Mouse (Mus musculus): ENCODE data around the gene Aatk.

Aatk gene

DNA sequence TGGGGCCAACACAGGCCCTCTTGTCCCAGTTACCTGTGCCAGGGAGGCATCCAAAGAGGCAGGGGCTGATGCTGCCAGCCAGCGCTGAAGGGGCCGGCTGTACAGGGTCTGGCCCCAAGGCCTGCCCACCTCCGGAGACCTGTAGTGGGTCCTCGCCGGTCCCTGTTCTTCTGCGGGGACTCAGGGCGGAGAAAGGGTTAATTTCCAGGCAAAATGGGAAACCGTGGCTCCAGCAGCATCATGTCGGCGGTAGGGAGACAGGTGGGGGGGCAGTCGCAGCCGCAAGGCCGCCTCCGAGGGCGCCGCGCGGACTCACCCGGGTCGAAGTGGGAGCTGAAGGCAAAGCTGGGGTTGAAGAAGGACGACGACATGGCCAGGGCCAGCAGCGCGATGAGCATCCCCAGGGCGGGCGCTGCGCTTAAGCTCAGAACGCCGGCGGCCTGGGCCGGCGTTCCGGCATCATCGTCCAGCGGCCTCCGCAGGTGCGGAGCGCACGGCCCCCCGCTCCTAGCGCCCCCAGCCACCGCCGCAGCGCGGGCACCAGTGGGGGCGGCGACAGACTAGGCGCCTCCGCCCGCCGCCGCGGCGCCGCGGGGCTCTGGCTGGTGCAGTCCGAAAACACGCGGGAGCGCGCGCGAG lies at the start of gene Aatk:
TSS of gene Aatk (minus strand) at position 615 of the 639 bp plus-strand sequence.
- DNase-seq (ENCODE audit: low read depth, low spot score): no peak

DNA sequence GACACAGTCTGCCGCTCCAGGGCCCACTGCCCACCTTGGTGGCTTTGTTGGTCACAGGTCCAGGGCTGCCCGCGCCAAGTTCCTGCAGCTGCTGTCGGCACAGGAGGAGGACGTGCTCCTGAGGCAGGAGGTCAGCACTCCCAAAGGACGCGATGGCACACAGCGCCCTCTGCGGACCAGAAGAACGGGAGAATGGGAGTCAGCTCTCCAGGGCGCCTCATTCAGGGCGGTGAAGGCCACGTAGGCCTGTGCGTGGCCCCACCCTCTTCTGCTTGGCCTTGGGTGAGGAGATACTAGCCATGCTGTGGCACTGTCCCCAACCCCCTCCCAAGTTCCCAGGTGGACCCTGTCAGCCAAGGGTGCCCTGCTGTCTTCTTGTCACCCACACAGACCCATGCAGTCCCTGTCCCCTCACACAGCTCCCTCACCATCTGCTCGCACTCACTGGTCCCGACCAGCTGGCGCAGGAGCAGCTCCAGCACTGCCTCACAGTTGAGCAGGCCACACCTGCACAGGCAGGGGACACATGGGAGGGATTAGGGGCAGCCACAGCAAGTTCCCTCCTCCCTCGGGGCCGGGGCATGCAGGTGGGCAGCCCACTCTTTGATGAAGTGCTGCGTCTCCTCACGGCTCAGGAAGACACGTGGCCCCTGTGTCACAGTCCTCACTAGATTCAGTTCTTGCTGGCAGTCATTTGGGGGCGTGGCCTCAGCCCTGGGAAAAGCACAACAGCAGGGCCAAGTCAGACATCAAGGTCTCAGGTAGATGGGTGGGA lies 46.0 kb upstream of the Aatk start:
- no peak for DNase-seq (ENCODE audit: low read depth, low spot score)

DNA sequence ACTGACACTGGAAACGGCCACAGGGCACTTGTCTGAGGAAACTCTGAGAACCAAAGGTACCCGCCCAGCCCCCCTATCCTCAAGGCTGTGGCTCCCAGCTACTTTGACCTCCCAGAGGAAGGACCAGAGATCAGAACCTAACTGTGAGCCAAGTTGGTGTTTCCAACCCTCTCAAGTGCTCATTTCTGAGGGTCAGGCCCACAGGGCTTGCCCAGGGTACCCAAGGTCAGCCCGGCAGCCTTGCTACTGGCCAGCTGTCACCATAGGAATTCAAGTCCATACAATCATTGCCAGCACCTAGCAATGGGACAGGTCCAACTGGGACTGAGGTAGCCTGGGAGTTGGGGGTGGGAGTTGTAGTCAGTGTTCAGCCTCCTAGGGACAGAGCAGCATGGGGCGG lies 43.7 kb upstream of the Aatk start:
- no peak for DNase-seq (ENCODE audit: low read depth, low spot score)

DNA sequence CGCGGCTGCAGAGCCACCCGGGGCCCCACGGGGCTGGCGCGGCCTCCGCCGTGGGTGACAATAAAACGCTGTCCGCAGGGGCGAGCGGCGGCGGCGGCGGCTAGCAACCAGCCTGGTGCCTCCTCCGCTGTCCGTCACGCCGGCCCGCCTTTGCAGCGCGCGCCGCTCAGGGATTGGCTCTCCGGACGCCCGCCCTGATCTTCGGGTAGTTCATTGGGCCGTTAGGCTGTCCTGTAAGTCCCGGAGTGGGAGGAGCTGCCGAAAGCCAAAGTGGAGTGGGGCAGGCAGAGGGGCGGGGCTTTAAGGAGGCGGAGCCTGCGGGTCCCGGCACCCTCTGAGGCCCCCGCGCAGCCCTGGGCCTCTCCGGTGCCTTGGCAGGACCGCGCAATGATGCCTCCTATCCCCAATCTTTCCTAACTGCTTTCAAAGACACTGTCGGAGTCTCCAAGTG lies 39.8 kb upstream of the Aatk start, which contains the start of gene Cep131:
TSS of gene Cep131 (minus strand) at position 126 of the 451 bp plus-strand sequence.
- DNase-seq (ENCODE audit: low read depth, low spot score): peak; percentile 95

DNA sequence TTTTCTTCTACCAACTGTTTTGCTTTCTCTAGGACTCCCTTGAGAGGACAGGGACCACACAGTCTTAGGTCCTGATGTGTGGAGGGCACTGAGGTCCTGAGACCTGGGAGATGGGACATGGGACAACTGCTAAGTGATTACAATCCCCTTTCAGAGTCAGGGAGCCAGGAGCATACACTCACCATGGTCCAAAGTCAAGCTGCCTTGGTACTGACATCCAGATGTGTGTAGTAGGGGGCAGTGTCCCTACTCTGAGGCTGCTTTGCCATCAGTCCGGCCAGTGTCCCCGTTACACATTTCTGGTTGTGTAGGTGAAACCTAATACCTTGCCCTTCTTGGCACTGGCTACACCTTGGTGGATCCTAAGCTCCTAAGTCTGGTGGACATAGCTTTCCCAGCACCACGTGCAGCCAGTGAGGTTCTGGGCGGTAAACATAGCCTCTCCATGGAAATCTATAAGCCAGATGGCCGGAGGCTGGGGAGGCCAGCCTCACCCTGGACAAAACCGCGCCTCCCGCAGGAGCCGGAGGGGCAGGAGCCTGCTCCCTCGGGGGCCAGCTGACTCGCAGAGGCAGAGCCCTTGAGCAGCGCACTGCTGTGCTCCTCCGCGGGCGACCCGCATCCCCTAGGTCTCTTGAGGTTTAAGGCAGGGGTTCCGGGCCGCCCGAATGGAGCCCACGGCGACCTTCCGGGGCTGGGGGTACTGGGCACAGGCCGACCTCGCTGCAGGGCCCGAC lies 39.1 kb upstream of the Aatk start:
- peak; percentile 35 for DNase-seq (ENCODE audit: low read depth, low spot score)

DNA sequence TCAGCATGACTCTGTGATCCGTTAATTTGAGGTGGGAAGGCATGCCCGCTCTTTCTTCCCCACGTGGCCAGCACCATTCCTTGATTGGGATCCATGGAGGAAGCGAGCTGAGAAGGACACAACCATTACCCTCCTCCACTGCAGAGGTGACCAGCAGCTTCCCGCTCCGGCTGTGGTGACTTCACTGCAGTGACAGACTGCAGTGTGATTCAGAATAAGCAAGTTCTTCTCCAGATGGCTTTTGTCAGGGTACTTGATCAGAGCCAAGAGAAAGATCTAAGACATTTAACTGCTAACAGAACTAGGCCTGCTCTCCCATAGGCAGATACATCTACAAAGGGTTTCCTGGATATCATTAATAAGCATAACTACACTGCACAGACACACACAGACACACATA lies 33.3 kb upstream of the Aatk start:
- no peak for DNase-seq (ENCODE audit: low read depth, low spot score)

DNA sequence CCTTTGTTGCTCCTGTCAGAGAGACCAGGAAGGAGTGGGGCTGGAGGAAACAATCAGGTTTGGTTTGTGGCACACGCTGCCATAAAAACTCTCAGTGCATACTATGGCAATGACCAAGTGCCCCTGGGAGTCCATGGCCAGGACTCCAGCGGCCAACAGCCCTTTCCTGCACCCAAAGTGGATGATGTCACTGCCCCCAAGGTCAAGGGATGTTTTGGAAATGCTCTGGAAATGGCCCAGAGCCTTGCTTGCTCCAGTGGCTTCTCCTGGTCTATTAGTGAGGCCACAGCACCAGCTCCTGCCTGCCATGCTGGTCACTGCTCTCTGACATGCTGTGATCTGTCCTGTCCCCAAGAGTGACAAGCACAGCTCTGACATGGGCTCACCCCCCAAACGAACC lies 29.2 kb upstream of the Aatk start:
- DNase-seq (ENCODE audit: low read depth, low spot score): no peak

DNA sequence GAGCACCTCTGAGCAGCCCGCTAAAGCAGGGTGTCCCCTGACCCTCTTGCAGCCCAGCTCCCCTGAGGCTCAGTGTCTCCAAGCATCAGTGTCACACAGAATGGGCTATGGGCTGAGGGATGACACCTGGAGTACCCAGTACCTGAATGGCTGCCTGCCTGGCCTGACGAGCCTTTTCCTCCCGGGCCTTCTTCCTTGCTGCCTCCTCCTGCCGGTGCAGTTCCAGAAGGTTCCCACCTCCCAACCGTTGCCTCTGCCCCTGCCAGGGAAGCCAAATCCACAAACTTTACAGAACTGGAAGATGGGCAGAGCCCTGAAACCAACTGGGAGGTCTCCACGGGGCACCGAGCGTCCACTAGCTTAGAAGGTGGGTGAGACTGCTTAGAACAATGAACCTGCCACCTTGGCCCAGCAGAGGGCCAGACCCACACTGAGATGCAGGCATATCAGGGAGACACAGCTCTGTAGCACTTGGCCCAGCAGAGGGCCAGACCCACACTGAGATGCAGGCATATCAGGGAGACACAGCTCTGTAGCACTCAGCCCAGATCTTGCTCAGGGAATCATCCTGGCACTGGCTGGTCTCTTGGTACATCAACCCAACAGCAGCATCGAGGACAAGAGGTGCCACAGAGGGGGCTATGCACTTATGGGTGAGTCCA lies 26.1 kb upstream of the Aatk start:
- no peak for DNase-seq (ENCODE audit: low read depth, low spot score)

DNA sequence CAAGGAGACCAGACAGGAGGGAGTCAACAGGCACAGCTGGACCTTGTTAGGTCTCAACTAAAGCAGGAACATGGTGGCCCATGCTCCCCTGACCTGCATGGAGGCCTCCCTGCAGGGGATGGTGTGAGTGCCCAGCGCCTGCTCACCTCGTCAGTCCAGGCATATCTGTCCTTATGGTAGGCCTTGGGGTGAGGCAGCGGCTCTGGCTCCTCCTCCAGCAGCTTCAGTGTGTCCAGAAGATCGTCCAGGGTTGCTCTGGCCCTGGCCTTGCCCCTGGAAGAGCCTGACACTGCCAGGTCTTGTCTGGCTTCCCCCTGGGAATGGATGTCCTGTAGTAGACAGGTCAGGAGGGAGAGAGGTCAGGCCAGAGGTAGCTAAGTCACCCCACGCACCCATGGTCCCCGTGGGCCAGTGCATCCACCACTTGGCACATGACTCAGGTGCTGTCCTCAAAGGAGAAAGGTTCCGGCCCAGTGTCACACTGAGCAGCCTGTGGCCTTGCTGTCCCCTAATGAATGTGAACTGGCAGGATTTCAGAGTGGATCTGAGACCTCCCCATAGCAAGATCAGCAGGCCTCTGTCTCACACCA lies 24.9 kb upstream of the Aatk start:
- DNase-seq (ENCODE audit: low read depth, low spot score): no peak

DNA sequence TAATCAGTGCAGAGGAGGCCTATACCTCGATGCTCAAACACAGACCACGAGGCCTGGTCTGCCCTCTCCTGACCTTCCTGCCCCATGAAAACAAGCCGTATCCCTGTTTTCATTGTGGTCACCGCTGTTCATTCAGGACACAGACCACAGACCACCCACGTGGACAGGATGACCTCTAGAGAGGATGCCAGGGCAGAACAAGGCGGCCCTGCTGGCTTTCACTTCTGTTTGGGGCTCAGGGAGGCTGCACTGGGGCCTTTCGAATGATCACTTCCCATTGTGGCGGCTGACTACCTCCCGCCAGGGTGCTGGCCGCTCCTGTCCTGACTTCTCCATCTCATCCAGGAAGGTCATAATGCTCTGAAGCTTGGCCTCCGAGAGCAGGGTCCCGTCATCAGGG lies 24.1 kb upstream of the Aatk start:
- DNase-seq (ENCODE audit: low read depth, low spot score): no peak

DNA sequence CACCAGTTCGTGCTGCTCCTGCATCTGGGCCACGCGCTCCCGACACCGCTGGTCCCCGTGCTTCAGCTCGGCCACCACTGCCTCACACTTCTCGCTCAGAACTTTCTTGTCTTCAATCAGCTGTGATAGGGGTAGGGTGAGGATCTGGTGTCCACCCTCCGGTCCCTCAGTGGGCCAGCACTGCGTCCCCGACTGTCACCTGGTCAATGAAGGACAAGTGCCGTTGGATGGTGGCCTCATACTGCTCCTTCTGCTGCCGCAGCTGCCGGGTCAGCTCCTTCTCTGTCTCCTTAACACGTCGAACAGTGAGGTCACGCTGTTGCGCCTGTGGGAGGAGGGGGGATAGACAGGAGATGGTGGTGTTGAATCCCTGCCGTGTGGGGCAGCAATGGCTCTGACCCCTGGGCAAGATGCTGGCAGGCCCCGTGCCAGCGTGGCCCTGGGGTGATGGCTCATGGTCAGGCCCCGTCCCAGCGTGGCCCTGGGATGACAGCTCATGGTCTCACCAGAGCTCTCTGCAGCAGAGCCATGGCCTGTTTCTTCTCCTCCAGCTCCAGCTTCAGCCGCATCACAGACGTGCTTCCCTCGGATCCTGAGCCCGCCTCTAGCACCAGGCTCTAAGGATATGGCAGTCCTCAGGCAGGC lies 23.4 kb upstream of the Aatk start:
- no peak for DNase-seq (ENCODE audit: low read depth, low spot score)

DNA sequence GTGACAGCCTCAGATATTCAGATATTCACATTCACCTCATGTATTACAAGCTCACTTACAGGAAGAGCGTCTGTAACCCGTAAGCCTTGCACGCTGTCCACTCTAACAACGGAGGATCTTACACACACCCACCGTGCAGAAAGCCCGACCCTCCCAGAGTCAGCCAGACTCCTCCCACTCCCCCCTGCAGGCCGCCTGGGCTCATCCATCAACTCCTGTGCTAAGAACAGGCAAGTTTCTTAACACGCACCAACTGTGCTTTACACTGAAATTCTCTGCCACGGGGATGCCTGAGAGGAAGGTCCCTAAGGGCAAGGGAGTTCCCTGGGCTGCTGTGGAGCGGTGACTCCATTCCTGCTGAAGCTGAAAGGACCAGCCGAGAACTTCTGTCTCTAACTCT lies 22.3 kb upstream of the Aatk start:
- no peak for DNase-seq (ENCODE audit: low read depth, low spot score)

DNA sequence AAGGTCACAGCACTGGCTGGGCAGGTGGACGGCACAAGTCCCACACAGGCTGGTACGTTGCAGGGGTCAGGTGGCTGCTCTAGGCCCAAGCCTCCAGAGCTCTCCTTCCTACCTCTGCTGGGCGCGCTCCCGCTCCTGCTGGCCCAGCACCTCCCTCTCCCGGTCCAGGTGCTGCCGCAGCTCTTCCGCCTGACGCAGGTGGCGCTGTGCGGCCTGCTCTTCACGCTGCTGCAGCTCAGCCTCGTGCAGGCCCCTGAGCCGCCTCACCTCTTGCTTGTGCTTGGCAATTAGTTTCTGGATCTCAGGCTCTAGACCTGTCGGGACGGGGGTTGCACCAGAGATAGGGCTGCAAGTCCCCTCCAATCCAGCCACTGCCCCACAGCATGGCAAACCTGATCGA lies 20.9 kb upstream of the Aatk start:
- DNase-seq (ENCODE audit: low read depth, low spot score): no peak

DNA sequence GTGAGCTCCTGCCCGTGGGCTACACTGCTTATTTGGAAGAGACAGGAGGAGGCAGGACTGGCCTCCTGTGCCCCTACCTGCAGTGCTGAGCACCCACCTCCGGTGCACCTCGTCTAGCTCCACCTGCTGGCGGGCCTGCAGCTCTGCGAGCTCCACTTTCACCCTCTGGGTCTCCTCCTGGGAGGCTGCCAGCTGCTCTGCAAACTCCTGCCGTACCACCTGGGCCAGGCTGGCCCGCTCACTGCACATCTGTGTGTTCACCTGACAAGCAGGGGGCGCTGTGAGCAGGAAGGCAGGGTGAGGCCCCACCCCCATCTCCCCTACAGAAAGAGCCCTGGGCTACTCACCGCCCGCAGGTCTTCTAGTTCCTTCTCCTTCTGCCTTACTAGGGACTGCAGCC lies 18.3 kb upstream of the Aatk start:
- no peak for DNase-seq (ENCODE audit: low read depth, low spot score)

DNA sequence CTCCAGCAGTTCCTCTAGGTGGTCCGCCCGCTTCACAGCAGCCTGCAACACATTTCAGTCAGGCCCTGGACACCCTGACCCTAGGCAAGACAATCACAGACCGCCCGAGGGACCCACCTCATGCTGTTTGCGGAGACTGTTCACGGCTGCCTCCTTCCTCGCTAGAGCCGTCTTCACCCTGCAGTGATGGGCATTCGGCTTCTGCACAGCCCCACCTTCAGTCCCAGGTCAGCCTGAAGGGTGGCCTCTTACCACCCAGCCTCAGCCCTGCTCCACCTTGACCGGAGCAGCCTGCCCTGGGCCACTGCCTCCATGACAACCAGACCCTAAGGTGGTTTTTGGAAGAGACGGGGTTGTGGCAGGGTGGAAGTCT lies 17.7 kb upstream of the Aatk start:
- DNase-seq (ENCODE audit: low read depth, low spot score): no peak

DNA sequence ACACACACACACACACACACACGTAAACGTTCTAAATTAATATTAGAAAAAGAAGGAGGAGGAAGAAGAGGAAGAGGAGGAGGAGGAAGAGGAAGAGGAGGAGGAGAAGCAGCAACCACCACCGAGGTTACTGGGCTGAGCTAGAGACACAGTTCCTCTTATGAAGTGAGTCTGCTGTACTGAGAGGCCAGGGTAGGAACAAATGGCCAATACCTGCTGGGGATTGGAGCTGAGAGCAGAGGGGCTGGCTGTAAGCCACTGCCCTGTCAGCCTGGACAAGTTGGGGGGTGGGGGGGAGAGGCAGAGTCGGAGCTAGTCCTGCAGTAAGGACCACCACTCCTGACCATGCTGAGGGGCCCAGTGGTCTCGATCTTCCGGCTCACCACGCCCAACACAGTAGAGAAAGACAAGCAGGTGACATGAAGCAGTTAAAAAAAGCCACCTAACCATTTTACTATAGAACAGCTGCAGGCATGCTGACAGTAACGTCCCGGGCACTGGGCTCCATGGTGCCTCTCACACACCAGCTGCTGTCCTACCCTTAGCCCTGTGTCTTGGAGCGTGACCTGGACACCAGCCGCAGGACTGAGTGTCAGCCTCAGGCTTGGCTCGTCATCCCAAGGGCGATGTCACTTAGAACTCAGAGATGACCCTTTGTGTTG lies 17.2 kb upstream of the Aatk start:
- DNase-seq (ENCODE audit: low read depth, low spot score): no peak

DNA sequence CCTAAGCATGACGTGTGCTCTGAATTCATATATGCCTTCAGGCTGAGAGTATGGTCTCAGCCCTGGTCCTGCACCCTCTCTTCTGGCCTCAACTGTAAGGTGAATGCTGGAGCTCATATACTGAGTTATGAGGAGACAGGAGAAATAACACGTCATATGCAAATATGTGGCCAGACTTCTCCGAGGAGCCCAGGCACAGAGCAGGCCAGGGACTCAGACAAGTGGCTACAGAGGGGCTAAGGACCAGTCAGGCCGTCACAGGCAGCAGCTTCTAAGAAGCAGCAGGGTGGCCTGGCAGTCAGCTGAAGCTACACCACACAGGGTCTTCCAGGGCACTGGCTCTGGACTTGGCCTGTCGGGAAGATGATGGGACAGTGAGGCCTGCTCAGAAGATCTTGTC lies 16.4 kb upstream of the Aatk start:
- no peak for DNase-seq (ENCODE audit: low read depth, low spot score)

DNA sequence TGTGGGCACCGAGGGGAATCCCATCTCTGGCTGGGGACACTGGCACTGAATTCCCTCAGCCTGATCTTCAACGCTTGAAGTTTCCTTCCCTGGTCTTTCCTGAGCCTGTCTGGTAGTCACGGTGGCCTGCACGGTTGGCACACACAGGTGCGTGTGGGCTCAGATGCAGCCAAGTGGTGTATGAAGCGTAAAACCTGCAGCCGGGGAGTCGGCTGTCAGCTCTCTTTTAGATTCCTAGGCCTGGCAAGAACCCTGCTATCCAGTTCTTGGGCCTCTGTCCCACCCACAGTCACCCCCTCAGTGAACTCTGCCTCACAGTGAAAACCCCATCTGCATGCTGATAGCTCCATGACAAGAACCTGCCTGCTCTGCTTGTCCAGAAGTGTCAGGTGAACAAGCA lies 13.7 kb upstream of the Aatk start:
- DNase-seq (ENCODE audit: low read depth, low spot score): no peak

DNA sequence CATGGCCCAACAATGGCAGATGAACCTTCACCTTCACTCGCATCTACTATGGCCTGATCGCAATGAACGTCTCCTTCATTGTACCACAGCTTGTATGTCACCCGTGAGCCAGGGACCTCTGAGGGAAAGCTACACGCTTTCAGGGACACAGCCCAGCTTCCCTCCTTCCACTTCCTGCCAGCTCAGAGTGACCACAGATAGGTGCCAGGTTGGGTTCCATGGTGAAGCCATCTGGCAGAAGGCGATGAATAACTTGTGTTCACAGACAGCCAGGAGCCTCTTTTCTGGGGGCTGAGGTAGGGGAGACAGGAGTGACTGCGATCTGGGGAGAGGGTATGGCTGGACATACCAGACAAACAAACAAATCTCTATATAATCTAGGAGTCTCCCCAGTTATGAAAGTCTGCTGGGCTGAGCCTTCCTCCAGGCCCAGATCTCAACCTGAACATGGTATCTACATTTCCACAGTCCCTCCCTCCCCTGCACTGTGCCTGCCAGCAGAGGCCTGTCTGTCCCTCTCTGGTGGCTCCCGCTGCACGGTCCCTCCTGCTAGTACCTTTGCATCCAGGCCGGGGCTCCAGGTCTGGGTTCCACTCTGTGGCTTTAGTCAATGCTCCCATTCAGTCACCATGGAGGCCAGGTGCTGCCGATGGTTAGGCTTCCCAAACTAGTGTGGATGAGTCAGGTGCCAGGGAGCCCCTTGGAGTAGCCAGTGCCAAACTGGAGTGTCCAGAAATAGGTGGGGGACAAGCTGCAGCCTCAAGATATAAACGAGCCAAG lies 9.2 kb upstream of the Aatk start:
- no peak for DNase-seq (ENCODE audit: low read depth, low spot score)

DNA sequence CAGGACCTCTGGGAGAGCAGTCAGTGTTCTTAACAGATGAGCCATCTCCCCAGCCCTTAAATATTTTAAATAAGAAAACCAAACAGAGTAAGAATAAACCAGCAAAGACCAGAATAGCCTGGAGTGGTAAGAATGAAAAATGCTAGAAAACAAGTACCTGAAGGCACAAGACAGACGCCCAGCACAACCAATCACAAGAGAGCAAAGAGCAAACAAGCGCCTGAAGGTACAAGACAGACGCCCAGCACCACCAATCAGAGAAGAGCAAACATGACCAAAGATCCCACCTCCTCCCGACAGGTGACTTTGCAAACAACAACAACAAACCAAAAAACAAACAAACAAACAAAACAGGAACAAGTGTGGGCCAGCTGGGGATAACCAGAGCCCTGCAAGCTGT lies 6.9 kb upstream of the Aatk start:
- no peak for DNase-seq (ENCODE audit: low read depth, low spot score)
